Mouse (Mus musculus) left cerebral cortex, postnatal 36 days (tissue): ENCODE results near the gene Lzts2. TPM values are rescaled to one million over a fixed set of nuclear protein-coding genes. Genes with fewer than 3 reads are reported as not detected.

Experiments
- DNase-seq, 2 experiments: peaks; one replicate each; pipeline ENCODE4 v3.0.0; 2021 to 2022; ENCODE audit warnings: low spot score in 2 of 2, mixed read lengths in 1 of 2
- intact Hi-C: fragments of 180-260 bp; cut with DNase I; formaldehyde crosslinking; loops from one replicate; pipeline ENCODE4 v1.15.1; 2025
- total RNA-seq, 2 experiments: library from RNA; stranded (reverse); gene quantifications; 2 replicates each; pipeline ENCODE4 v1.2.3; 2021

Gene Lzts2
- 10 to 100 TPM; 36.2 to 36.3 TPM for total RNA-seq

DNA sequence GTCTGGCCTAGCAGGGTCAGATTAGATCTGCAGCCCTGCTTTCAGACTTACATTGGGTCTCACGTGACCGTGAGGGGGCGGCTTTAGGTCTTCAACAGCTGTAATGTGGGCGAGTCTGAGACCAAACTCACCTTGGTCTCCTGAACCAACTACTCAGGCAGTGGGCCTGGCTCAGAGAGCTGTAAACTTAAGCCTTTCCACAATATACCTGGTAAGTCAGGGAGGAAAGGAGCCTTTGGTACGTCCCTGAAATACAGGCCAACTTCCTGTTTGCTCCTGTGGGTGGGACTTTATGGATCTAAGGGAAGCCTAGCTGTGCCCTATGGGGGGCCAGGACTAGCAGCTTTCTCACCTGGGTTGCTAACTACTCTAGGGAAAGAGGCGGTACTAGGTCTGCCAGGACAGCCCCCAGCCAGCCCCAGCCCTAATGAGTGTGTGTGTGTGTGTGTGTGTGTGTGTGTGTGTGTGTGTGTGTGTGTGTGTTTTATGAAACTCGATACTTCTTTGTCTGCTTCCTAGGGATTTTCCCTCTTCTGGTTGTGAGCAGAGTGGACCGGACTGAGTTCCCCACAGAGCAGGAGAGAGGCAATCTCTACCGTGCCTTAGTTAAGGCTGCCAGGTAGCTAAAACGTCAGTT, at the start of gene Lzts2:
TSS of gene Lzts2 (plus strand) at position 80 of the 637 bp plus-strand sequence.
- intact Hi-C loops, result no loop called here
- DNase-seq, result no peak

DNA sequence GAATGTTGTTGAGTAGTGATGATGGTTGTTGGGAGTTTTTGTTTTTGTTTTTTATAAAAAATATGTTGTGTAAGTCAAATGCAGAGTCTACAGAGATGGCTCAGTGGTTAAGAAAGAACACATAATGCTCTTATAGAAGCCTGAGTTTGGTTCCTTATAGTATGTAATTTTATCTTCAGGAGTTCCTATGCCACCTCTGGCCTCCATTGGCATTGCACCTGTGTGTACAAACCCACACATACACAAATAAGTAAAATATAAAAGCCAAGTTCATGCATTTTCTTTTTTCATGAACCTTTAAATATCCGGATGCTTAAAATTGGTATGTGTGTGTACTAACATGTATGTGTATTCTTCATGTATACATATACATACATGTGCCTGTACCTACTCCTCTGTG, 48.2 kb upstream of the Lzts2 start:
- DNase-seq, result no peak
- intact Hi-C loops, result no loop called here

DNA sequence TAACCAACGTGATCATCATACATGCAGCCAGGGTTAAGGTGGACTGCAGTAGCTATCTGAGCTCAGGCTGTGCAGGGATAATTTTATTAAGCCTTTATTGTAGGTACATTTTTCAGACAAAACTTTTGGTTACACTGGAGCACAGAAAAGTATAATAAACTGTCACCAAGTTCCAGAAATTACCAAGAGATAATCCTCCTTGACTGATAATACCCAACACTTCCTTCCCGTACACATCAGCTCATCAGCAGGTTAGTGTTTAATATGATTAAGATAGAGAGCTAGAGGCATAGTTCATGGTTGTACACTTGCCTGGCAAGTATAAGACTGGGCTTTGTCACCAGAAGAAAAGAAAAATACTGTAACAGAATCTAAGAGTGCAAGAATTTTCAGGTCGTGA, 45.9 kb upstream of the Lzts2 start:
- DNase-seq, result no peak
- intact Hi-C loops, result no loop called here

DNA sequence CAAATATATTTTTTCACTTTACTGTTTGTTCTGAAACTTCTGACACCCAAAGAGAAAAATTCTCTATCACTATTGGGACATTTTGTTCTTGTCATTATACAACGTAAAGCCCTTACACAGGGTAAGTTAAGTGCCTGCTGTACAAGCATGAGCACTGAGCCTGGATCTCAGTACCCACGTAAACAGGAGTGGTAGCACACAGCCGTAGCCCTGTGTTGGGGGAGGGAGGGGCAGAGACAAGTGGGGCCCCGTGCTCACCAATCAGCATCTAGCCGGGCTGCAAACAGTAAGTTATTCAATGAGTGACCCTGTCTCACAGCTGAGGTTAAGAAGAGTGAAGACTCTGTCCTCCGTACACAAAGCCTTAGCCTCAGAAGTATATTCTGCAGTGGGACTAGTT, 37.6 kb upstream of the Lzts2 start:
- intact Hi-C loops, result no loop called here
- no peak for DNase-seq

DNA sequence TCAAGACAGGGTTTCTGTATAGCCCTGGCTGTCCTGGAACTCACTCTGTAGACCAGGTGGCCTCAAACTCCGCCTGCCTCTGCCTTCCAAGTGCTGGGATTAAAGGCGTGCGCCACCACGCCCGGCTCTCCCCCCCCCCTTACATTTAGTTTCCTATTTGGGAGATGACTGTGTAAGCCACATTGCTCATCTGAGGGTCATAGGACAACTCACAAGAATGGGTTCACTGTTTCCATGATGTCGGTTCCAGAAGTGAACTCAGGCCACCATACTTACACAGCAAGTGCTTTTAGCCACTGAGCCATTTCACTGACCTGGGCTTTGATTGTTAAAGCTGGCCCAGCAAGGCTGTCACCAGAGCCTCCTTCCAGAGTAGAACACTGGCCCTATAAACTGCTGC, 37.1 kb upstream of the Lzts2 start:
- no peak for DNase-seq
- intact Hi-C loops, result no loop called here

DNA sequence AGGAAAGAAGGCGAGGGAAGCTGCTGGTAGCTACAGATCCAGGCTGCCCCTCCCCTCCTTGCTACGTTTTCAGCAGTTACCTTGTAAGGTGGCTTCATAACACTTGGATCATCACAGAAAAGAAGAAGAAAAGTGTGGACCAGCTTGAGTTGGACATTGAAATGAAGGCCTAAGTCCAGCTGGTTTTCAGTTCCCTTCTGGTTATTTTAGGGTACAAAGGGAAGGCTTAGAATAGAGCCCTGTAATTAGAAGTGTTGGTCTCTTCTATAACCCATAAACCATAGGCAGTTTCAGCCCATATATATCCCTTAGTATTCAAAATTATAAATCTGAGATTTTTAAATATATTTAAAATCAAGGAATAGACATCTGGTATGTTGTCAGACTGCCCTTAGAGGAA, 33.4 kb upstream of the Lzts2 start:
- DNase-seq, result no peak

DNA sequence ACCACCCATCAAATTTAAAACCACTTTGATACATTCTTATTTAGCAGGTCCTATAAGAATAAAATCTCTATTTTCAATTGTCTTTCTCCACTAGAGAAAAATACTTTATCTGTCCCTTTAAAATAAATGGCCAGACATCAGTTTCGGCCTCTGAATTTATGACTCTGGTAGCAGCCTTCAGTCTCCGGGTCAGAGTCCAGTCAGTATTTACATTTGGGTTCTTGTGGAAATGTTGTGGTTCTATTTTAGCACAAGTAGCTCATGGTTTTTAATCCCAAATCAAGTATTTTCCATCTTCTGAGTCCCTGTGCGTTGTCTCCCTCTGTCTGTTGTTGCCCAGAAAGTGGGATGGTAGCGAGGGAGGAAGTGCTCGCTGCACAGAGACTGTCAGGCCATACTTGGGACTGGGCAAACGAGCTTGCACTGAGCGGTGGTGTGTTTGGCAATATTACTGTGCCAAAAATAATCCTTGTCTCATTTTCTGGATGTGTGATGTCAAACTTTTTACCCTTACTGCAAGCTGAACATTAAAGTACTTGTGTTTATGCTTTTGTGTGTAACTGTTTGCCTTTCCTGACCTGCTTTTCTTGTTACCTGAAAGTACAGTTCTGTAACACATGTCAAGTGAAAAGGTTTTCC, 31.6 kb upstream of the Lzts2 start:
- intact Hi-C loops, result no loop called here
- DNase-seq, result no peak

More for the DNA sequence above, 33.4 kb upstream of the Lzts2 start:
- intact Hi-C loops, result no loop called here

DNA sequence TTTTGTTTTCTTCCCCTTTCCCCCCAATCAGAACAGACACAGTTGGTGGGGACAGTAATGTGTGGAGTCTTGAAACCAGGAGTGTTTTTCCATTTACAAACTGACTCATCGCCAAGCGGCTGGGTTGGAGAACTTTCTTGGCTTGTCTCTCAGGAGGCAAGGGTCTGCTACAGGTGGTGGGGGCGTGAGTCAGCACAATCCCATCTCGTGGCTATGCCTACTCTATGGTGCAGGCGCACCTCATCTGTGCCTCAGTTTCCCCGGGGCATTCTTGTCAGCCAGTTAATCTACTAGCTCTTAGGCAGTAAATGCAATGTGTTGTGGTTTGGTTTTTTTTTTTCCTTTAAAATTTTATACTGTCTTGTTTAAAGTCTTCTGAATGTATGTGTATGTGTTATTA, 30.8 kb upstream of the Lzts2 start:
- DNase-seq, result no peak
- intact Hi-C loops, result no loop called here

DNA sequence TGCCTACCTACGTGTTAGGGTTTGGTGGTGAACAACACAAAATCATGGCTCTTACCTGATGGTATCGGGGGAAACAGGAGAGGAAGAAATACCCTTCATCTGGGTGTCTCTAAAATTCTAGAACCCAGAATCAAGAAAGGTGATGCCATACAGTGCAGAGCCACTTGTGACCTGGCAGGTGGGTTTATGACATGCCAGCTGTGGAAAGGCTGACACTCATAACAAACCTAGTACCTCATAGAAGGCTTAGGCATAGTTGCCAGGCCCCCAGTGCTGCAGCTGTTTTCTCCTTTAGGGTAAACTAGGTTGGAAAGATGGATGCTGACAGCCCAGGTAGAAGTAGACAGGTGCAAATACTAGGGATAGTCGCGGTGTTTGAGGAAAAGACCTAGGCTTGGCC, 29.8 kb upstream of the Lzts2 start:
- no peak for DNase-seq
- intact Hi-C loops, result no loop called here

DNA sequence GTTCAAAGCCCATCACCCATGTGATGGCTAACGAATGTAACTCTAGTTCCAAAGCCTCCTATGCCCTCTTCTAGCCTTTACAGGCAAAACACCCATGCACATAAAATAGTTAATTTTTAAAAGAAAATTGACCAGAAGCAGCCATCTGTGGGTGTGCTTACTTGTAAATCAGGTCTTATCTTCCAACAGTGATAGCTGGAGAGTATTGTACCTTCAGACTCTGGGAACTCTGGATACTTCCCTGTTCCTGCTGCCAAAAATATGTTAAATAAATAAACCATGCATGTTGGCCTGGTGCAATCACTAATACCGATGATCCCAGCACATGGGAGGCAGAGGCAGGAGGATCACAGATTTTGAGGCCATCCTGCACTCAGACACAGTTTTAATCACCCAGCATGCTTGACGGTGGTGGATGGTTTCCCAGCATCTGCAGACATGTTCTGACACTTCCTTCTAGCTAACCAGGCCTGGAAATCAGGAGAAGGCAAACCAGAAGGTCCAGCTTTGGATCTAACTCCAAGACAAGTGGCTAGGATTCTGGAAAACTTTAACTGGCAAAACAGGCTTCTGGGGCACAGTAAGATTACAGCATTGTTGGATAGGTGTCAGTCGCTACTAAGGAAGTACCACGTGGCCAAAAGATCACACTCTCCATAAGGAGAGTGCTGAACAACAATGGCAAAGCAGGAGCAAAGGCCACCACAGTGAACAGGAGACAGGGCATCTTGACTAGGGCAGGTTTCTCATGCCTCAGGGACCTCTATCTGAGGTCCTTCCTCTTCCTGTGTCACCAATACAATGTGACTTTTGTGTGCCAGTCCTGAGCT, 28.8 kb upstream of the Lzts2 start:
- intact Hi-C loops, result no loop called here
- no peak for DNase-seq

DNA sequence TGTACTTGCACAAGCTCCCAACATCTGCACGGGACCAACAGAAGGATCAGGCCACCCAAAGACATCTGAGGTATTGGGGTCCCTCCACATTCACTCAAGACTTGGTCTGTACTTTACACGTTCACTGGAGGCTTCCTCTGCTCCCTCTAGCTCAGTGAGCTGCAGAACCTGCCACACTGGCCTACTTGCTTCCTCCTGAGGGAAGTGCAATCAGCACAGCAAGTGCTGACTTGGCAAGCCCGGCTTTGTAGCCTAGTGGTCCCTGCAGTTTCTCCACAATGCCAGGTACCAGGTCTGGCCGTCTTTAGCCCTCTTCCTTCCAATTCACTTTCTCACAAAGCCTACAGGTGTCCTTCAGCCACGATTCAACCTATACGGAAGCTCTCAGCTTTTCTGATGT, 27.2 kb upstream of the Lzts2 start:
- DNase-seq, result no peak
- intact Hi-C loops, result no loop called here

DNA sequence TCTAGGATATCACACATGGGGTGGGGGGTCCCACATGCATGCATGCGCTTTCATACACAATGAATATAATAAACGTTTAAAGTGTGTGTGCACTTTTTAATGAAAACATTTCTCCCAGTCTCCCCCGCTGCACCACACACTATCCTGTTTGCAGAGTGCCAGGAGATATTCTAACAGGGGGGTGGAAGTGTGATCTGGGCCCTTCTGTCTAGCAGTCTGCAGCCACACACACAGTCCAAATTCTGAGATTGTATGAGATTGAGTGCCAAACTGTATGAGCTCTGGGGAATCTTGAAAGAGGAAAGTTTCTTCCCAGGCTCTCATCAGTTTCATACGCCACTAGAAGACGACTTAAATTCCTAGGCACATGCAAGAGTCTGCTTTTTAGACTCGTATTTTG, 26.4 kb upstream of the Lzts2 start:
- DNase-seq, result peak; percentile 54 to 70
- intact Hi-C loops, result no loop called here

DNA sequence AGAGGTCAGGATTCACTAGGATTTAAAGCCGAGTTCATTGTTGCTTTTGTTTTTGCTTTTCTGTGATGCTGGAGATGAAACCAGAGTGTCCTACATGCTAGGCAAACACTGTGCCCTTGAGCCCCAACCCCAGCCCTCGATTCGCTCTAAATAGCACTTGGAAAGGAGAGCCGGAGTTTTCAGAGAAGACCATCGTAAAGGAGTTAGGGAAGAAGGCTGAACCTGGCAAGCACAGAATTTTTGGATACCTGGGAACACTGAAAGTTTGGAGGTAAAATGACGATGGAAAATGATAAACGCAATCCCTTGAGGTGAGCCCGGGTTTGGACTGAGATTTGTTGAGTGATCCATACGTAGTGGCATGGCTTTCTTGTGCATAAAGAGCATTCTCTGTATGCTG, 25.9 kb upstream of the Lzts2 start:
- intact Hi-C loops, result no loop called here
- no peak for DNase-seq

DNA sequence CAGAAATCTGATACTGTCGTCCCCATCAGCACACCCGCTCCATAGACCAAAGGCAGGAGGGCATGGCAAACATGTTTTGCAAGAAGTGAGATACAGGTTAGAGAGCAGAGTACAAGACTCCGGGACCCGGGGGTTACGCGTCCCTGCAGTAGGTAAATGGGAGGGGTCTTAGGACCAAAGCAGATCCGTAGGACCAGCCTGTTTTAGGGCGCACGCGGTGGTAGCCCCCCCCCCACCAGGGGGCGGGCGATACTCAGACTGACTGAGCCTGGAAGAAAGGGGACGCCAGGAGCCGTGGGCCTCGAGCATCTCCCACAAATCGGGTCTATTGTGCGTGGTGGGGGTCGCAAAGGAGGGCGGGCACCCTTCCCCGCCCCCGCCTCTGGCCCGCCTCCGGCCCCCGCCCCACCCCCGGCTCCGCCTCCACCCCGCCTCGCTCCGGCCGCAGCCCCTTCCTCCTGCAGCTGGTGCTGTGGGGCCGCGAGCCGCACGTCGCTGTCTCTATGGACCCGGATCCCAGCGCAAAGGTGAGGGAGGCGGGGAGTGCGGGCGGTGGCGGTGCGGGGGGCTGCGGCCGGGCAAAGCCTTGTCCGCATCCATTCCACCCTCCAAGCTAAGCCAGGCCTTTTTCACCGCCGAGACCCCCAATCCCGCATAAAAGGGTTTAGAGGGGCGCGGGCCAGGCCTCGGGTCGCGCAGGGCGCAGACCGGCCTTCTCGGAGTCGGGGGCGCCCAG, 25.2 kb upstream of the Lzts2 start, which contains the start of gene Sema4g:
TSS of gene Sema4g (plus strand) at position 271 of the 736 bp plus-strand sequence.
- intact Hi-C loops, result no loop called here

DNA sequence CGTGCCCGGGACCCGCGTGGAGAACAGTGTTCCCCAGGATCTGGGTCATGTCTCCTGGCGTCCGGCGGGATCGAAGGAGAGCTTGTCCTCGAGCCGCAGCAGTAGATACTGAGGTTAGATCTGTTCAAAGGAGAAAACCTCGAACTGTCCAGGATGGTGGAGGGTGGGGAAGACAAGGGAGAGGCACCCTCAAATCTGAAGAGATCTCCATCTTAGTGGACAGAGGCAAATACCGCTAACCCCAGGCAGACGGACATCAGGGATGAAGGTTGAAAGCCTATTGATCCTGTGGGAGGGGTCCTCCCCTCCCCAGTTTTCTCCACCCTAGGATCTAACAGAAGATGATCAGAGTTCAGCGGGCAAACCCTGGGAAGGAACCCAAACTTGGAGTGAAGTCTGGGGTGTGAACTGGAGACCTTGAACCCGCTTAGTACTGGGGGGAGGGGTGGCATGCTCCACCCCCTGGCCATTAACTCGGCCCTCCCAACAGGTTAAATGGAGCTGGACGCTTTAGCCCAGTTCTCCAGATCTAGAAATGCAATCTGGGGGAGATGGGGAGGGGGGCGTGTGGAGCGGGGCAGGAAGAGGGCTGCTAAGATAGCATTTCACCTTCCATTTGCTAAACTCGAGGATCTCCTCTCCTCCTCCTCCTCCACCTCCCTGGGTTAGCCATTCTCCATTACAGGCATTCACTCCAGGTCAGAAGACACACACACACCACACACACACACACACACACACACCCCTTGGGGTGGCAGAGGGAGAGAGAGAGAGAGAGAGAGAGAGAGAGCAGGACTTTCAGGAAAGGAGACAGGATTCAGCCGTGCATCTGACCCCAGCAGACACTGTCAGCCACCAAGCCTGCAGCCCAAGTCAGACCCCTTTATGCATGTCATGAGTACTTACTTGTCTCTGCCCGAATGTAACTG, 24.4 kb upstream of the Lzts2 start:
- no peak for DNase-seq
- intact Hi-C loops, result no loop called here

More for the DNA sequence above, 25.2 kb upstream of the Lzts2 start, which contains the start of gene Sema4g:
- DNase-seq, result no peak

DNA sequence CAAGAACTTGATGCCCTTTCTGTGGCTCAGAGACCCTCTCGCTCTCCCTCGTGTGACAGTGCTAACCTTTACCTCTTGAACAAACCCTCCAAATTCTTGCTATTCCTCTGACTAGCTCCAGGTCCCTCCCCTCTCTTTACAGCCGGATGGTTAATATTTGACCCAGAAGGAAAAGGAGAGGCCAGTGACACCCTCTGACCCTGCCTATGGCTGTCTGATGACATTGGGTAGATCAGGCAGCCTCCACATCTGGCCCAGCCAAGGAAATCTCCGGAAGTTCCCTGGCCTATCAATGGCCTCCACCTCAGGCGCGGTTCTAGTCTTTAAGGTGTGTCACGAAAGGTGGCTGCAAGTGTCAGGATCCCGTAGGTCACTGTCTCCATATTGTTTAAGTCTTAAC, 23.2 kb upstream of the Lzts2 start:
- intact Hi-C loops, result no loop called here
- no peak for DNase-seq

DNA sequence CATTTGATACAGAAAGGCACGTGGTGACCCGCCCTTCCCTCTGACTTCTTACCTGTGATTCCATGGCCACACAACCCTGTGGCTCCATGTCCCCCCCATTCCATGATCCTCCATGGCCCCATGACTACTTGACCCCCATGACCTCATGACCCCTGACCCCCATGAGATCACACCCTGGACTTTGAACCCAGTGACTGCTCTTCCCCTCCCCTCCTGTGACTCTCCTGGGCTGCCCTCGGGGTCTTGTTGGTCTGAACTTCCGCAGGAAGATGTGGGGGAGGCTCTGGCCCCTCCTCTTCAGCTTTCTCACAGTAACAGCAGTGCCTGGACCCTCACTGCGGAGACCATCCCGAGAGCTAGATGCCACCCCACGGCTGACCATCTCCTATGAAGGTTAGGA, 22.0 kb upstream of the Lzts2 start:
- no peak for DNase-seq
- intact Hi-C loops, result no loop called here

DNA sequence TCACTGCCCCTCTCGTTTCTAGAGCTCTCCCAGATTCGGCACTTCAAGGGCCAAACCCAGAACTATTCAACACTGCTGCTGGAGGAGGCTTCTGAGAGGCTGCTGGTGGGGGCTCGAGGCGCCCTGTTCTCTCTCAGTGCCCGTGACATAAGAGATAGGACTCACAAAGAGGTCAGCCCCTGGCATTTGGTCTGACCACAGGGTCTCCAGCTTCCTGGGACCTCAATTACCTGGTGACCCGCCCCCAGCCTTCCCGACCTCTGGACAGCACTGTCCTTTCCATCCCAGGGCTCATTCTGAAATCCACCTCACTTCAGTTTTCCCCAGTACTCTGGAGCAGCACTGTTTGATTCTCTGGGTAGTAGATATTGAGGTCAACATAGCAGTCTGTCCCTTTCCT, 21.5 kb upstream of the Lzts2 start:
- no peak for DNase-seq
- intact Hi-C loops, result no loop called here

DNA sequence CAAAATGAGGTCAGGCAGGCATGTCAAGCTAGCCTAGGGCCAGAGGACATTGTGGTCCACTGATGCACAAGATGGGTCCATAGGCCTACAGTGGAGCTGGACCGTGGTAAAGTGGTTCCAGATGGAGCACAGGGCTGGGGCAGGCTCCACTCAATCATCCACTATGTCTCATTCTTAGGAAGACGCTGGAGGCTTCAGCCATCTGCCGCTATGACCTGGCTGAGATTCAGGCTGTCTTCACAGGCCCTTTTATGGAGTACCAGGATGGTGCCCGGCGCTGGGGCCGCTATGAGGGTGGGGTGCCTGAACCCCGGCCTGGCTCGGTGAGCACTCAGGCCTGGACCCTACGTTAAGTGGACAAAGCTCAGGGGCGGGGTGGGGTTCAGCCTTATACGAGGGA, 16.4 kb upstream of the Lzts2 start:
- DNase-seq, result no peak
- intact Hi-C loops, result no loop called here
